Mouse (Mus musculus) hindbrain, embryonic 14.5 days (tissue): ENCODE measurements around the gene Gm5475. TPM values are rescaled to one million over a fixed set of nuclear protein-coding genes. Genes with fewer than 3 reads are reported as not detected.

ENCODE experiments used
- ATAC-seq: fragments of 200-750 bp; cut with Nextera tagmentation; 2 replicates; pipeline ENCODE4 v1.8.0; 2017; ENCODE audit warnings: moderate number of reproducible peaks, mild to moderate bottlenecking, moderate TSS enrichment, moderate library complexity; ENCODE audit not compliant: low FRiP score
- DNase-seq: peaks from one replicate; pipeline ENCODE4 v3.0.0-alpha.2; 2015; ENCODE audit warnings: low spot score
- H3K27ac ChIP-seq: fragments of 300-500 bp; sonication (generic); 2 replicates; pipeline ENCODE4 v1.5.1; 2014; ENCODE audit warnings: mild to moderate bottlenecking, moderate library complexity
- H3K27me3 ChIP-seq: fragments of 300-500 bp; sonication (generic); 2 replicates; pipeline ENCODE4 v1.6.1; 2014; ENCODE audit warnings: mild to moderate bottlenecking, low read length, mixed read lengths; ENCODE audit not compliant: control insufficient read depth, insufficient read depth
- H3K36me3 ChIP-seq: fragments of 300-500 bp; sonication (generic); replicated peaks from 2 replicates; pipeline ENCODE4 v1.6.1; 2014; ENCODE audit not compliant: control insufficient read depth, insufficient read depth
- H3K4me1 ChIP-seq: fragments of 300-500 bp; sonication (generic); replicated peaks from 2 replicates; pipeline ENCODE4 v1.6.1; 2014; ENCODE audit warnings: antibody characterized with exemption, low read length, mixed read lengths; ENCODE audit not compliant: control insufficient read depth, insufficient read depth
- H3K4me2 ChIP-seq: fragments of 300-500 bp; sonication (generic); replicated peaks from 2 replicates; pipeline ENCODE4 v1.6.1; 2014; ENCODE audit warnings: mild to moderate bottlenecking, moderate library complexity
- H3K4me3 ChIP-seq: fragments of 300-500 bp; sonication (generic); replicated peaks from 2 replicates; pipeline ENCODE4 v1.5.1; 2014; ENCODE audit warnings: mild to moderate bottlenecking, low read length
- H3K9ac ChIP-seq: fragments of 300-500 bp; sonication (generic); 2 replicates; pipeline ENCODE4 v1.6.1; 2014
- H3K9me3 ChIP-seq: fragments of 300-500 bp; sonication (generic); 2 replicates; pipeline ENCODE4 v1.6.1; 2016; ENCODE audit warnings: low read length; ENCODE audit not compliant: control insufficient read depth
- WGBS: fragments of 180-500 bp; shearing (Covaris S2); extraction: QIAGEN DNeasy Blood & Tissue Kit; methylation state at CpG from one replicate; pipeline ENCODE4 v1.1.7; 2014; 5-methylcytosine and 5-hydroxymethylcytosine counted together
- polyA plus RNA-seq: library from polyadenylated mRNA; unstranded; fragments of >200 nt; fragmentation: Nextera tagmentation; extraction: Ambion mirVana; gene quantifications from 2 replicates; pipeline ENCODE4 v1.2.1, GENCODE M21; 2014

Gm5475 gene
- polyA plus RNA-seq, 1 experiment from 2014 or later = 0.15 TPM

DNA sequence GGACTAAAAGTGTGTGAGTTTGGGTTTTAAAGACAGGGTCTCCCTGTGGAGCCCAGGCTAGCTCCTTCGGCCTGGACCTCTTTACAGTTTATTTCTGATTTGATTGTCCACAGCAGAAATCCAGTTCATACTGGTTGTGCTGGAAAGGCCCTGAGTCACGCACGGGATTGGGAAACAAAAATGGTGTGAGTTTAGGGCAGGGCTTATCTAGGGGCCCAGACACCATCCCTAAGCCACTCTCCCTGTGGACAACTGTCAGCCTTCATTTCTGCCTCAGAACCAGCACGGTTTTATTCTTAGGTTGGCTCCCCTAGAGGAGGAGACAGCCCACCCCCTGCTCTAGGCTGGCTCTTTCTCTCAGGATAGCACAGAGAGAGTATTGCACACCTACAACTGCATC, 11.3 kb downstream of the Gm5475 start:
- 83% methylated on average over 4 of the region's 4 CpGs for WGBS
- H3K4me2 ChIP-seq = no peak overlapping the region
- H3K36me3 ChIP-seq = no peaks in the 10 kb centered on the region
- H3K4me1 ChIP-seq = no peaks in the 10 kb centered on the region
- ATAC-seq (no peak), DNase-seq (no peak)
- no peak overlapping the region for H3K27ac ChIP-seq
- H3K9ac ChIP-seq = no peak overlapping the region
- no peaks in the 10 kb centered on the region for H3K27me3 ChIP-seq
- no peaks in the 10 kb centered on the region for H3K9me3 ChIP-seq
- no peak overlapping the region for H3K4me3 ChIP-seq

DNA sequence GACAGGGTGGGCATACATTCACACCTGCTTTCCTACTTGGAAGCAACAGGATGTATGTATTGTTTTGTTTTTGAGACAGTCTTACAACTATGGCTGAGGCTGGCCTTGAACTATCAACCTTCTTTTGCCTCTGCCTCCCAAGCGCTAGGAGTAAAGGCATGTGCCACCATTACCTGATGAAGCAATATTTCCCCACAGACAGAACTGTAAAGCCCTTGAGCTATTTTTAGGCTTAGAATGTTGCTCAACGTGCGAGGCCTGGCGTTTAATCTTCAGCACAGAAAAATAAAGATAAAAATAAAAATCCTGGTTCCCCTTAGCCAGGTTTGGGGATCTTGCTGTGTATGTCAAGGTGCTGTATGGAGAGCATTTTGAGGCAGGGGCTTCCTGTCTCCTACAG, 14.2 kb downstream of the Gm5475 start:
- DNase-seq (no peak), ATAC-seq (no peak)
- WGBS = 83% methylated on average over 4 of the region's 4 CpGs
- Histone ChIP-seq H3K4me2 (no peak overlapping the region), H3K4me3 (no peak overlapping the region), H3K27me3 (no peaks in the 10 kb centered on the region), H3K4me1 (no peaks in the 10 kb centered on the region), H3K36me3 (no peaks in the 10 kb centered on the region), H3K9ac (no peak overlapping the region), H3K9me3 (no peaks in the 10 kb centered on the region), H3K27ac (no peak overlapping the region)

DNA sequence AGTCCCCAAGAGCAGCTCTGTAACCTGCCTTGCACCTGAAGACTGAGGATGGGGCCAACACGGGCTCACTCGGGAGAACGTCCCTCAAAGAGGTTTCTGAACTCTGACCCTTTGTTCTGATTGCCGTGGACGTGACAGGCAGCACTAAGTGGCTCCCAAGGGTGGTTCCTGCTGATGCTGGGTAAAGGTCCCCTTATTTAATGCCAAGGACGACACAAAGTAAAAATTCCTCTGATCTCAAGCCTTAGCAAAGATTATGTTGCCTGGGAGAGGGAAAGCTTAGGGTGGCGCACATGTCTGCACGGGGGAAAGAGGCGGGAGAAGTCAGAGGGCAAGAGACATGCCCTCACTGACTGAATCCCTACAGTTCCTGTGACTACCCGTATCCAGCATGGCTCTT, 14.6 kb downstream of the Gm5475 start:
- no peak overlapping the region for H3K27ac ChIP-seq
- no peaks in the 10 kb centered on the region for H3K9me3 ChIP-seq
- H3K27me3 ChIP-seq = no peaks in the 10 kb centered on the region
- ATAC-seq (no peak), DNase-seq (no peak)
- WGBS = 65% methylated on average over 10 of the region's 10 CpGs
- H3K4me1 ChIP-seq = no peaks in the 10 kb centered on the region
- H3K4me3 ChIP-seq = no peak overlapping the region
- H3K4me2 ChIP-seq = no peak overlapping the region
- H3K9ac ChIP-seq = no peak overlapping the region
- H3K36me3 ChIP-seq = no peaks in the 10 kb centered on the region

- Histone ChIP-seq H3K27ac (peak overlapping the region; percentile 88), H3K9me3 (no peaks in the 10 kb centered on the region), H3K36me3 (no peaks in the 10 kb centered on the region), H3K4me1 (peaks cover 8% of the 10 kb centered on the region; the same call in 1 of the 2 replicates), H3K27me3 (no peaks in the 10 kb centered on the region), H3K4me2 (peak overlapping the region; percentile 55), H3K9ac (peak overlapping the region; percentile 72), H3K4me3 (peak overlapping the region; percentile 41)
- ATAC-seq = peak; percentile 97
- 8% methylated on average over 20 of the region's 31 CpGs for WGBS
- DNase-seq = peak; percentile 91
Measured at GRCm38 (mm10) chr15:100443126-100443922, 21.4 kb downstream of the Gm5475 start.

GRCm38 (mm10) chr15:100446887-100447286, 24.9 kb downstream of the Gm5475 start:
- 82% methylated on average over 2 of the region's 2 CpGs for WGBS

DNA sequence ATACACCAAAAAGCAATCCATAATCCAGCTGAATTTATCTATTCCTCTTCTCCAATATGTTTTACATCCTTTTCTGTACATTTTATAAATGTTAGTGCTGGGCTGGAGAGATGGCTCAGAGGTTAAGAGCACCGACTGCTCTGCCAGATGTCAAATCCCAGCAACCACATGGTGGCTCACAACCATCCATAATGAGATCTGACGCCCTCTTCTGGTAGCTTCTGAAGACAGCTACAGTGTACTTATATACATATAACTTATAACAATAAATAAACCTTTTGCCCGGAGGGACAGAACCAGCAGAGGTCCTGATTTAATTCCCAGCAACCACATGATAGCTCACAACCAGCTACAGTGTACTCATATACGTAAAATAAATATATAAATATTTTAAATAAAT, 26.6 kb downstream of the Gm5475 start:
- no peak for DNase-seq
- Histone ChIP-seq H3K9ac (no peak overlapping the region), H3K4me3 (no peak overlapping the region), H3K36me3 (no peaks in the 10 kb centered on the region), H3K9me3 (no peaks in the 10 kb centered on the region), H3K4me1 (0 out of 2 replicates have a peak, but pooled peaks cover 3% of the 10 kb centered on the region), H3K27me3 (no peaks in the 10 kb centered on the region), H3K4me2 (no peak overlapping the region), H3K27ac (no peak overlapping the region)
- 76% methylated on average over 4 of the region's 4 CpGs for WGBS
- ATAC-seq = no peak

More at GRCm38 (mm10) chr15:100446887-100447286, 24.9 kb downstream of the Gm5475 start:
- DNase-seq (no peak), ATAC-seq (no peak)
- no peak overlapping the region for H3K4me3 ChIP-seq
- H3K27ac ChIP-seq = no peak overlapping the region
- H3K27me3 ChIP-seq = no peaks in the 10 kb centered on the region
- H3K36me3 ChIP-seq = no peaks in the 10 kb centered on the region
- H3K4me2 ChIP-seq = no peak overlapping the region
- H3K4me1 ChIP-seq = peaks cover 8% of the 10 kb centered on the region; the same call in 1 of the 2 replicates
- no peak overlapping the region for H3K9ac ChIP-seq
- H3K9me3 ChIP-seq = no peaks in the 10 kb centered on the region

- 93% methylated on average over 3 of the region's 3 CpGs for WGBS
- ATAC-seq = no peak
- no peaks in the 10 kb centered on the region for H3K9me3 ChIP-seq
- H3K9ac ChIP-seq = no peak overlapping the region
- no peak overlapping the region for H3K4me3 ChIP-seq
- H3K4me2 ChIP-seq = no peak overlapping the region
- H3K36me3 ChIP-seq = no peaks in the 10 kb centered on the region
- DNase-seq = no peak
- H3K27ac ChIP-seq = no peak overlapping the region
- no peaks in the 10 kb centered on the region for H3K4me1 ChIP-seq
- no peaks in the 10 kb centered on the region for H3K27me3 ChIP-seq
Measured at GRCm38 (mm10) chr15:100449495-100449894, 27.5 kb downstream of the Gm5475 start.

GRCm38 (mm10) chr15:100451245-100451644, 29.3 kb downstream of the Gm5475 start:
- no peaks in the 10 kb centered on the region for H3K9me3 ChIP-seq
- no peak for DNase-seq
- no peaks in the 10 kb centered on the region for H3K36me3 ChIP-seq
- no peak for ATAC-seq
- H3K27ac ChIP-seq = no peak overlapping the region
- H3K4me1 ChIP-seq = no peaks in the 10 kb centered on the region
- H3K9ac ChIP-seq = no peak overlapping the region
- no peak overlapping the region for H3K4me2 ChIP-seq
- no peaks in the 10 kb centered on the region for H3K27me3 ChIP-seq
- no peak overlapping the region for H3K4me3 ChIP-seq
- 60% methylated on average over 16 of the region's 16 CpGs for WGBS

- H3K27ac ChIP-seq = no peak overlapping the region
Measured at GRCm38 (mm10) chr15:100452486-100452885, 30.5 kb downstream of the Gm5475 start.

More at GRCm38 (mm10) chr15:100452486-100452885, 30.5 kb downstream of the Gm5475 start:
- no peak overlapping the region for H3K4me3 ChIP-seq
- no peaks in the 10 kb centered on the region for H3K36me3 ChIP-seq
- no peaks in the 10 kb centered on the region for H3K4me1 ChIP-seq
- 85% methylated on average over 11 of the region's 11 CpGs for WGBS
- DNase-seq (no peak), ATAC-seq (no peak)
- H3K9me3 ChIP-seq = no peaks in the 10 kb centered on the region
- no peak overlapping the region for H3K9ac ChIP-seq
- H3K4me2 ChIP-seq = no peak overlapping the region
- no peaks in the 10 kb centered on the region for H3K27me3 ChIP-seq
